Mouse (Mus musculus): Measurements from ENCODE around the gene 4930426L09Rik.

Gene 4930426L09Rik

DNA sequence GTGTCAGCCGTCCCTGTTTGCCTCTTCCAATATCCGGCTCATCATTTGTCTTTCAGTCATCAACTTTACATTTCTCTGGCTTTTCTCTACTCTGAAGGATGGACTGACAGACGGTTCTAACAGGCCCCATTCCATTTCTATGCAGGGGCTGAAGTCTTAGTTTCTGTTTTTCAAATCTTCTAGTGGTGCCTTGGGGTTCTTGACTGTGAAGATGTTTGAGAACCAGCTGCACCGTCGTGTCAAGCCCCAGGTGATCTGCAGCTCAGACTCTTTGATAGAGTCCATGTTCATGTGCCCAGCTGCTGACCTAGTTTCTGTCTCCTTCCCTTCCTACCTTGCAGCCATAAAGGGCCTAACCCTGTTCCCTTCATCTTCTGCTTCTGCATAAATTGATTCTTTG lies 18.2 kb downstream of the 4930426L09Rik start:
- no peak for DNase-seq (ENCODE audit: low spot score in 2 of 2)

DNA sequence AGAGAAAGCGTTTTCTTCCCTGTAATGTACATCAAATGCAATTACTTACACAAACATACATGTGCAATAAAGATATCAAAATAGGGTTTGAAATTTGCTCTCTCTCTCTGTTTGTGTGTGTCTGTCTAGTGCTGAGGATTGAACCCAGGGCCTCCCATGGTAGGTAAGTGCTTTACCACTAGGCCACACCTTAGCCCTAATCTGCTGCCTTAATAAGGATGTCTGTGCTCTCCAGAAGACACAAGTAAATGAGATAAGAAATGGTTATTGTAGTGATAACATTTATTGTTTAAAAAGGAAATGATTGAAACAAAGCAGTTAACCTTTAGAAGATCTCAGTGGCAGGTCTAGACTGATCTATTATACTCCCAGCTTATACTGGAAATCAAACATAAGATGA lies 18.7 kb downstream of the 4930426L09Rik start:
- no peak for DNase-seq (ENCODE audit: low spot score in 2 of 2)

DNA sequence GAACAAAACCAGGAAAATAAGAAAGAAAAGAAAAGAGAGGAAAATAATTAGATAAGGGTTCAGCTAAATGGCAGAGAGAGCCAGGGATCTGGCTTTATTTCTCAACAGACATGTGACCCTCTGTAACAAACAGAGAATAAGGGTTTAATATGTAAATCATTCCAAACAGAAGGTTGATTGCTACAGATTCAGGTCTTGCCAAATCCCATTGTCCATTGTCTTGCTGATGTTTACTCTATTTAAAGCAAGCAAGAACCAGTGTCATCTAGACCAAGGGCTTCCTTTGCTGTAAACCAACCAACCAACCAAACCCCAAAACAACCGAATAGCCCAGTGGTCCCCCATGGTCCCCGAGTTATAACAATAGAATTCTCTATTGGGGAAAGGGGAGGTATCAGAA lies 19.9 kb downstream of the 4930426L09Rik start:
- DNase-seq (ENCODE audit: low spot score in 2 of 2), result no peak

DNA sequence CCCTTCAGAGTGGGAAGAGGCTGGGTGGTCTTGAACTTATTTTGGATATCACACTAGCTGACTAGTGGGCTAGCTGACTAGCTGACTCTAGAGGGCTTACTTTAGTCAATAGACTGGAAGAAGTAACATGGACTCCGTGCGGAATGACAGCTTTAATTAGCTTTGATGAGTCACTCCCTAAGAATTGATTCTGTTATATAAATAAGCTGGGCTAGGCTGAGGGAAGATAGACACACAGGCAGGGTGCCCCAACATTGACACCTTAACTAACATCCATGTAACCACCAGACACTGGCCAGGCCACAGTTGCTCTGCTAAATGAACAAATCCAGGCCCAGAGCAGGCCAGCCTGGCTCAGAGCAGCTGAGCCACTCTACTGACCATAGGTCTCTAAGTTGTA lies 26.7 kb downstream of the 4930426L09Rik start:
- no peak for DNase-seq (ENCODE audit: low spot score in 2 of 2)

DNA sequence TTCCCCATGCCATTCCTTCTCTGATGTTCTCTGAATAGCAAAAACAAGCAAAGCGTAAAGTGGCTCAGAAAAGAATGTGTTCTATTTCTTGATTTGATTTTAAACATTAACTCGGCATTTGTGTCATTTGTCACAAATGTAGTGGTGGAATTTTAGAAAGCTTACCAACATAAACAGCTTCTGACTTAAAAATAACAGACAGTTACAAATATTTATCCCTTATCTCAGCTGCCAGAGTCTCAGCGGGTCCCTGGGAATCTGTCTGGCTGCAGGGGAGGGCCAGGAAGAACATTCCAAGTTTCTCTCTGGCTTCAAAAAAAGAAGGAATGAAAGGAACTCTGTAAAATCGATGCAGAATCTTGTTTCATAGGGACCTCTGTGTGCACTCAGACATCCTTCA lies 39.3 kb downstream of the 4930426L09Rik start:
- DNase-seq (ENCODE audit: low spot score in 2 of 2), result no peak

DNA sequence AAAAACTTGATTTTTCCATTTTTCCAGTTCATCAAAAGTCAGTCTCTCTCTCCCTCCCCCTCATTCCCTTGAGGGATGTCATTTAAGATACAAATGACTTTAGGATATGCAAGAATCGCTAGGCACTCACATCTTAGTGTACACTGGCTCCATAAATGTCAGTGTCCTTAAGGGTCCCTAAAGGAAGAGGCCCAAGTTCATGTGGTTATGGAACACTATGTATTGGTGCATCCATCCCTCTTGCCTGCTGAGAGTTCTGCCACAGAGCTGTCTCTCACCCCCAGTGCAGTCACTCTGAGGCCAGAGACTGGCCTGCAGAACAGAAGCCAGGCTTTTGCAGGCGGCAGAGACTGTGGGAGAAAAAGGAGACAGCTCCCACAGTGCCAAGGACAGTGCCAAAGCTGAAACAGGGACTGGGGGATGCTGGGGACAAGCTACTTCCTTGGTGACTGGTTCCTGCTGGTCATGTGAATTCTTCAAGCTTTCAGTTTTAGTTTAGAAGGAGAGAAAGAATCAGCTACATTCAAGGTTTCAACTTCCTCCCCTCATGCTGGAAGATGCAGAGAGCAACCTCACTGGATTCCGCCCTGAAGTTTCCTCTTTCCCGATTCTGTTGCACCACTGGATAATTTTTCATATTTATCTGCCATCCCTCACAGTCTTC lies 39.9 kb downstream of the 4930426L09Rik start:
- DNase-seq (ENCODE audit: low spot score in 2 of 2), result no peak

DNA sequence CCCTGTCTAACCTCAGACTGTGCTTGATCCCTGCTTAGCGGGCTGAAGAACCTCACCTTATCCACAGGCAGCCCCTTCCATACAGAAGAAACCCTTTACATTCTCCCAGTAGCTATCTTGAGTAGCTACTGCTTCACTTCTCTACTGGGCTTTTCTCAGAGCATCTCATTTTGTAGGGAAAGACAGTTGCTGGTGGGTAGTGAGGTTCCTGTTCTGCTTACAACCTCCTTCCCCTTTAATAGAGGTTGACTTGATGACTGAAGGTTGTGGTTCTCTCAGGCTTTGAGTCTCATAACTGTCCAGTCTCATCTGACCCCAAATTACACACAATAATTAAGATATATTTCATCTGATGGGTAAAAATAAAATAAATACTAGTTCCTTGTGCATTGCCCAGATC lies 50.1 kb downstream of the 4930426L09Rik start:
- no peak for DNase-seq (ENCODE audit: low spot score in 2 of 2)

DNA sequence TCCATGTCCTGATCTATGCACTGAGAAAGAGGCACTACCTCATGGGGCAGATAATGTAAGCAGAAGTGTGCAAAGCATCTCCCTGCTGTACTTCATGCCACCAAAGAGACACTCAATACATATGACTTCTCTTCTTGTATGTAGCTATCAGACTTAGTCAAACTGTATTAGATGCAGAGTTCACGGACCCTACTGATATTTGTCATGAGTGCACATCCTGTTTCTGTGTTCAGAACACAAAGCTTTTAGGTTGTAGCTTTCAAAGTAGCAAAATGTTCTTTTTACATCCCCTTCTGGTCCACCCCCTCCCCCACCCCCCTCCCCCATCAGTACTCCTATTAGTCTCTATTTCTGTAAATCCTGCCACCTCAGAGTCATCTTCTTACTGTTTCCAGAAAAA lies 51.2 kb downstream of the 4930426L09Rik start:
- DNase-seq (ENCODE audit: low spot score in 2 of 2), result no peak

Measured in urinary bladder, postnatal 4 days (tissue).